Mouse (Mus musculus): ENCODE measurements around the gene Gpr18. TPM values are rescaled to one million over a fixed set of nuclear protein-coding genes. Genes with fewer than 3 reads are reported as not detected.
"Not testable (repeated sequence)": the region's sequence is repeated elsewhere in the genome, so short reads cannot be mapped to it uniquely, and the experiment has no call there.

Gene Gpr18
- polyA plus RNA-seq, 1 experiment from 2014 or later, result 0.26 TPM

DNA sequence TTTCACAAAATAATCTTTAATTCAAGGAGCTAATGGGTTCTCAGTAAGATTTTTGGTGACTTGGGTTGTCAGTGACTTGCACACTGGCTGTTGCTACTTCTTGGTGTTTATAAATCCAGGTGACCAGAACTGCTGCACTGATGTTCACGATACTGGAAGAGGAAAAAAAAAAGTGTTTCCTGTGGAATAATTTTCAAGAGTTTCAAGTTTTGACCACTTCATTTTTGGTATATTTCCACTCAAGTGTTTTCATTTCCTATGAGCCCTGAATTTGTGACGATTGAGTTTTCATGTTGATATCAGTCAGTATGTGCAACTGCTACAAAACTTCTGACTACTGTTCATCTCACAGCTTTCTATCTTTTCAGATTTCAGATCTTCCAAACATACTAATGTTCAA is 38.7 kb downstream of the Gpr18 start:
- WGBS, result 84% methylated on average over 2 of the region's 2 CpGs
- Histone ChIP-seq H3K4me3 (replicated peaks; ENCODE audit: low read length) (no peak overlapping the region), H3K36me3 (ENCODE audit: control insufficient read depth, insufficient read depth, low read length) (no peaks in the 10 kb centered on the region), H3K4me1 (ENCODE audit: control insufficient read depth, insufficient read depth, low read length) (peaks cover 23% of the 10 kb centered on the region; the same call in 1 of the 2 replicates), H3K9ac (ENCODE audit: low read length) (no peak overlapping the region), H3K27me3 (ENCODE audit: control insufficient read depth, insufficient read depth, low read length) (no peaks in the 10 kb centered on the region), H3K27ac (ENCODE audit: low read length) (no peak overlapping the region), H3K9me3 (replicated peaks; ENCODE audit: control insufficient read depth, low read length) (no peaks in the 10 kb centered on the region), H3K4me2 (ENCODE audit: low read depth, low read length) (no peak overlapping the region)
- no peak for ATAC-seq (ENCODE audit: insufficient read depth, low FRiP score)

DNA sequence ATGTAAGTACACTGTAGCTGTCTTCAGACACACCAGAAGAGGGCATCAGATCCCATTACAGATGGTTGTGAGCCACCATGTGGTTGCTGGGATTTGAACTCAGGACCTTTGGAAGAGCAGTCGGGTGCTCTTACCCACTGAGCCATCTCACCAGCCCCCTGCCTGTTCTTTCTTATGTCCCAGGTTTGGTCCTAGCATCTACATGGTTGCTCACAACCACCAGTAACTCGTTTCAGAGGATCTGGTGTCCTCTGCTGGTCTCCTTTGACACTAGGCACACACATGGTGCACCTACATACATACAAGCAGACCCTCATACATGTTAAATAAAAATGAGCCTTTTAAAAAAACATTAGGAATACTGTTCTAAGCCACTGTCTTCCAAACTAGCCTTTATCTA is 39.4 kb downstream of the Gpr18 start:
- peaks cover 20% of the 10 kb centered on the region; the same call in 1 of the 2 replicates for H3K4me1 ChIP-seq (ENCODE audit: control insufficient read depth, insufficient read depth, low read length)
- not testable (repeated sequence) for H3K27ac ChIP-seq (ENCODE audit: low read length); H3K4me3 ChIP-seq (replicated peaks; ENCODE audit: low read length); H3K4me2 ChIP-seq (ENCODE audit: low read depth, low read length); H3K9ac ChIP-seq (ENCODE audit: low read length); H3K36me3 ChIP-seq (ENCODE audit: control insufficient read depth, insufficient read depth, low read length); H3K27me3 ChIP-seq (ENCODE audit: control insufficient read depth, insufficient read depth, low read length); ATAC-seq (ENCODE audit: insufficient read depth, low FRiP score); H3K9me3 ChIP-seq (replicated peaks; ENCODE audit: control insufficient read depth, low read length)
- WGBS, result 72% methylated on average over 2 of the region's 2 CpGs

DNA sequence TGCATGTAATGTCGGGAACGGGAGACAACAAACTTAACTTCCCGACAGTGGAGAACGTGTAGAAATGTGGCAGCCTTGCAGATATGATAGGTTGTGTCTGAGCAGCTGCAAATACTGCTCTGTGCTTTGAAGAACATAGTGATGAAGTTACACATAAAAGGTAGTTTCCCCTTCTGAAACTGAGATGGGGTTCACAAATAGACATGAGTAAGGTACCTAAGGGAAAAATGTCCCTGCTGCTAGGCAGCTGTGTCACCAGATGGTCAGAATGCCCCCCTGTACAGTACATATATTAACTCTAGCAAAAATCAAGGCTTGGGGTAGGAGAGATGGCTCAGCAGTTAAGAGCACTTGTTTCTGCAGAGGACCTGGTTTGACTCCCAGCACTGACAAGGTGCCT is 41.9 kb downstream of the Gpr18 start:
- Histone ChIP-seq H3K36me3 (ENCODE audit: control insufficient read depth, insufficient read depth, low read length) (no peaks in the 10 kb centered on the region), H3K9me3 (replicated peaks; ENCODE audit: control insufficient read depth, low read length) (no peaks in the 10 kb centered on the region), H3K9ac (ENCODE audit: low read length) (no peak overlapping the region), H3K27ac (ENCODE audit: low read length) (peak overlapping the region; percentile 14; the same call in 1 of the 2 replicates), H3K4me3 (replicated peaks; ENCODE audit: low read length) (no peak overlapping the region), H3K4me1 (ENCODE audit: control insufficient read depth, insufficient read depth, low read length) (peaks cover 4% of the 10 kb centered on the region; the same call in 1 of the 2 replicates), H3K4me2 (ENCODE audit: low read depth, low read length) (no peak overlapping the region), H3K27me3 (ENCODE audit: control insufficient read depth, insufficient read depth, low read length) (no peaks in the 10 kb centered on the region)
- ATAC-seq (ENCODE audit: insufficient read depth, low FRiP score), result no peak
- 76% methylated on average over 4 of the region's 4 CpGs for WGBS

DNA sequence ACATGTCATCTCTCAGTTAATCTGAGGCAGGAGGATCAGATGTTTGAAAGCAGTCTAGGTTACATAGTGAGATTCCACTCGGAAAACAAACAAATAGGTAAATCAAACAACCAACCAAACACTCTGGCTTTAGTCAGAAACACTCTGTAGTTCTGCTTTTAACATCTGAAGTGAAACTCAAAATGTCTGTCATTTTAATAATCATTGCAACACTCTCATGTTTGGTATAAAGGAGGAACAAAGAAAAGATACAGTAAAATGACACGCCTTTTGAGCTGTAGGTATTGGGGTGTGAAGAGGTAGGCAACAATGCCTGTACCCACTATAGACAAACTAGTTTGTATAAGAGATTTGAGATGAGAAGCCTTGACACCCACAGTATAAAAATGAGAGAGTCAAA is 42.4 kb downstream of the Gpr18 start:
- WGBS, result 59% methylated on average over 2 of the region's 2 CpGs
- peaks cover 4% of the 10 kb centered on the region; the same call in 1 of the 2 replicates for H3K4me1 ChIP-seq (ENCODE audit: control insufficient read depth, insufficient read depth, low read length)
- no peaks in the 10 kb centered on the region for H3K27me3 ChIP-seq (ENCODE audit: control insufficient read depth, insufficient read depth, low read length)
- no peaks in the 10 kb centered on the region for H3K36me3 ChIP-seq (ENCODE audit: control insufficient read depth, insufficient read depth, low read length)
- peak overlapping the region; percentile 14 for H3K27ac ChIP-seq (ENCODE audit: low read length)
- no peak overlapping the region for H3K4me3 ChIP-seq (replicated peaks; ENCODE audit: low read length)
- H3K4me2 ChIP-seq (ENCODE audit: low read depth, low read length), result no peak overlapping the region
- ATAC-seq (ENCODE audit: insufficient read depth, low FRiP score), result no peak
- H3K9ac ChIP-seq (ENCODE audit: low read length), result no peak overlapping the region
- H3K9me3 ChIP-seq (replicated peaks; ENCODE audit: control insufficient read depth, low read length), result no peaks in the 10 kb centered on the region

DNA sequence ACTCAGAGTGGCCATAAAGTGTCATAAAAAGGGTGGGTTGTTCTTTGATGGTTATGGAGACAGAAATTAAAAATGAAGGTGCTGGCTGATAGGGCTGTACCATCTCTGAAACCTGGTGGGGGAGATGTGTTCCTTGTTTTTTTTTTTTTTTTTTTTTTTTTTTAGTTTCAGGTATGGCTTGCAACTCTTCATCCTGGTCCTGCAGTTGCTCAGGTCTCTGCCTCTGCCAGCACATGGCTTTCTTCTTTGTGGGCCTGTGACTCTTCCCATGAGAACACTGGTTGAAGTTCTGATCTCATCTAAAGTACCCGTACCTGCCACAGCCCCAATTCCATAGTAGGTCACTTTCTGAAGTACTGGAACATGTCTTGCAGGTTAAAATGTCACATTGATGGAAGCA is 42.8 kb downstream of the Gpr18 start:
- 71% methylated on average over 1 of the region's 1 CpGs for WGBS
- H3K36me3 ChIP-seq (ENCODE audit: control insufficient read depth, insufficient read depth, low read length), result no peaks in the 10 kb centered on the region
- no peaks in the 10 kb centered on the region for H3K27me3 ChIP-seq (ENCODE audit: control insufficient read depth, insufficient read depth, low read length)
- no peak overlapping the region; the same call in 1 of the 2 replicates for H3K27ac ChIP-seq (ENCODE audit: low read length)
- H3K4me3 ChIP-seq (replicated peaks; ENCODE audit: low read length), result no peak overlapping the region
- H3K9ac ChIP-seq (ENCODE audit: low read length), result no peak overlapping the region
- ATAC-seq (ENCODE audit: insufficient read depth, low FRiP score), result no peak
- peaks cover 4% of the 10 kb centered on the region; the same call in 1 of the 2 replicates for H3K4me1 ChIP-seq (ENCODE audit: control insufficient read depth, insufficient read depth, low read length)
- H3K4me2 ChIP-seq (ENCODE audit: low read depth, low read length), result no peak overlapping the region
- H3K9me3 ChIP-seq (replicated peaks; ENCODE audit: control insufficient read depth, low read length), result no peaks in the 10 kb centered on the region

DNA sequence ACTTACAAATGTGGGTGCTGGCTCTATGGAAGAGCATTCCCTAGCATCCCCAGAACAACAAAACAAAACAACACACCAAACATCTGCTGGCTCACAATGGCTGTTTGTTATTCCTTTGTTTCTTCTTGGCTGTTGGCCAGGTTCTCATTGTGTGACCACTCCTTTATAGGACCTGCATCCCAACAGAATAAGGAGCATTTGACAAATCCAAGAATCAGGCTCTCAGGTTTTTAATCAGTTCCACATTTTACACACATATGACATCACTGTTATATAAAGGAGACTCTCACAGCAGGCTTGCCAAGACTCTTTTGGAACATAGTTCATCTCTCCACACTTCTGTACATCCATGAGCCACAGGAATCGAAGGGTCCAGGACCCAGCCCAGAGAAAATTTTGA is 46.5 kb downstream of the Gpr18 start:
- no peaks in the 10 kb centered on the region for H3K36me3 ChIP-seq (ENCODE audit: control insufficient read depth, insufficient read depth, low read length)
- WGBS, result 56% methylated on average over 1 of the region's 1 CpGs
- H3K4me2 ChIP-seq (ENCODE audit: low read depth, low read length), result no peak overlapping the region
- H3K4me1 ChIP-seq (ENCODE audit: control insufficient read depth, insufficient read depth, low read length), result no peaks in the 10 kb centered on the region
- H3K27ac ChIP-seq (ENCODE audit: low read length), result no peak overlapping the region
- no peak overlapping the region for H3K4me3 ChIP-seq (replicated peaks; ENCODE audit: low read length)
- H3K27me3 ChIP-seq (ENCODE audit: control insufficient read depth, insufficient read depth, low read length), result no peaks in the 10 kb centered on the region
- no peak for ATAC-seq (ENCODE audit: insufficient read depth, low FRiP score)
- no peak overlapping the region for H3K9ac ChIP-seq (ENCODE audit: low read length)
- no peaks in the 10 kb centered on the region for H3K9me3 ChIP-seq (replicated peaks; ENCODE audit: control insufficient read depth, low read length)

DNA sequence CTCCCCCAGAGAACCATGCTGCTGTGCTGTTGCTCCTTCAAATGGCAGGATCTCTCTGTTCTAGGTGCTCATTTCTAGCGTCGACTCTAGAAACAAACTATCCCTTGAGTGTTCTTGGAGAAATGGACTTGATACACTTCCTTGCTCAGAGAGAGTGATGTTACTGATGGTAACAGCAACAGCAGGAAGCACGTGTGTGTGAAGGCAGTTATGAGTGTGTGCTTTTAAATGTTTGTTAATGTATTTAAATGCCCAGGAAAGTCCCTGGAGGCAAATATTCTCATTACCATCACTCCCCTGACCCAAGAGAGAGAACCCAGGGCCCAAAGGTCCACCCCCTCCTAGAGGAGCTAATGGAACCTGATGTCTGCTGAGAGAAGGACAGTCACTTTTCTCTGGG is 49.0 kb downstream of the Gpr18 start:
- H3K27ac ChIP-seq (ENCODE audit: low read length), result no peak overlapping the region
- no peaks in the 10 kb centered on the region for H3K4me1 ChIP-seq (ENCODE audit: control insufficient read depth, insufficient read depth, low read length)
- no peaks in the 10 kb centered on the region for H3K36me3 ChIP-seq (ENCODE audit: control insufficient read depth, insufficient read depth, low read length)
- WGBS, result 71% methylated on average over 3 of the region's 3 CpGs
- ATAC-seq (ENCODE audit: insufficient read depth, low FRiP score), result no peak
- no peaks in the 10 kb centered on the region for H3K9me3 ChIP-seq (replicated peaks; ENCODE audit: control insufficient read depth, low read length)
- no peak overlapping the region for H3K4me3 ChIP-seq (replicated peaks; ENCODE audit: low read length)
- H3K27me3 ChIP-seq (ENCODE audit: control insufficient read depth, insufficient read depth, low read length), result no peaks in the 10 kb centered on the region
- H3K4me2 ChIP-seq (ENCODE audit: low read depth, low read length), result no peak overlapping the region
- H3K9ac ChIP-seq (ENCODE audit: low read length), result no peak overlapping the region

DNA sequence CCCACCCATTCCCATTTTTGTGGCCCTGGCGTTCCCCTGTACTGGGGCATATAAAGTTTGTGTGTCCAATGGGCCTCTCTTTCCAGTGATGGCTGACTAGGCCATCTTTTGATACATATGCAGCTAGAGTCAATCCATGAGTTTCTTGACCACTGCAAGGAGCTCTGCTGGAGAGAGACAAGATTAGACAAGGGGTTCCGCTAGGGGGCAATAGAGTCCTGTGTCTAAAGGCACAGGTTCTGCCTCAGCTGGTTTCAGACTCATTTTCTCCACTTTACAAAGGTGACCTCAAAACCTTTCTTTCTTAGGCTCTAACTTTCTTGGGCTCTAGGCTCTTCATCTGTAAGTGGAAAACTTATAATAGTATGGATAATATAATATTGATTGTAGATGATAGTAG is 50.4 kb downstream of the Gpr18 start:
- WGBS, result 11% methylated on average over 2 of the region's 2 CpGs
- not testable (repeated sequence) for H3K4me2 ChIP-seq (ENCODE audit: low read depth, low read length); H3K9me3 ChIP-seq (replicated peaks; ENCODE audit: control insufficient read depth, low read length); H3K36me3 ChIP-seq (ENCODE audit: control insufficient read depth, insufficient read depth, low read length); H3K9ac ChIP-seq (ENCODE audit: low read length); ATAC-seq (ENCODE audit: insufficient read depth, low FRiP score); H3K4me3 ChIP-seq (replicated peaks; ENCODE audit: low read length); H3K4me1 ChIP-seq (ENCODE audit: control insufficient read depth, insufficient read depth, low read length); H3K27me3 ChIP-seq (ENCODE audit: control insufficient read depth, insufficient read depth, low read length); H3K27ac ChIP-seq (ENCODE audit: low read length)
